20 mouse cellular contexts compared by ENCODE assay signal in the genomic region with DNA sequence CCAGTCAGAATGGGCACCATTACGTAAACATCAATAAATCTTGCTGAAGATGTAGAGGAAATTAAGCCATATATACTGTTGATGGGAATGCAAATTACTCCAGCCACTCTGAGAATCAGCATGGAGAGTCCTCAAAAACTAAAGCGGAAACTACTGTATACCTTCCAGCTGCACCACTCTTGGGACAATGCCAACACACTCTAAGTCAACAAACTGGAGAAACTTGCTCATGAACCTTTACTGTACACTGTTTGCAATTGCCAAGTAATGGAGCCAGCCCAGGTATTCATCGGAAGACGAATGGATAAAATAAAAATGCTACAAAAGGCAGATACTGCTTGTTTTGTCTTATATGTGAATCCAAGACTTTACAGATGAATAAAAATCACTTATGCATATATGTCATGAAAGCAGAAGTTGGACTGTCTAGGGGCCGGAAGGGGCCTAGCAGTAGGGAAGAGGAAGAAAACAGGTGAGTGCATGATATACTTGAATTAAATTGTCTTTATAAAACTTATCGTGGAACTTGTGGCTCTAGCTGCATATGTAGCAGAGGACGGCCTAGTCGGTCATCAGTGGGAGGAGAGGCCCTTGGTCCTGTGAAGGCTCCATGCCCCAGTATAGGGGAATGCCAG. TPM values are rescaled to one million over a fixed set of nuclear protein-coding genes. Genes with fewer than 3 reads are reported as not detected.
DNase-seq lines count a peak whose midpoint lies in the region; ATAC-seq lines count a peak whose summit lies in the region.
"Had no signal": no experiment of that assay in that cellular context is flagged by ENCODE, and none has a peak within 500 bp of the region (broad histone marks: within the 10 kb centered on the region; RNA-seq: fewer than 3 reads in every experiment).

No protein-coding gene starts in this region.

- no peaks in the 10 kb centered on the region for H3K27me3 ChIP-seq in liver, embryonic 15.5 days
- H3K27me3 ChIP-seq in liver, embryonic 12.5 days (replicated peaks) = no peaks in the 10 kb centered on the region
- no peaks in the 10 kb centered on the region for H3K27me3 ChIP-seq in lung, embryonic 16.5 days (ENCODE audit: control insufficient read depth, insufficient read depth, low read depth, low read length)
- H3K27me3 ChIP-seq in splenic B cell, adult 2 months (ENCODE audit: control insufficient read depth, insufficient read depth, low read length, poor library complexity, severe bottlenecking) = no peaks in the 10 kb centered on the region
- H3K27me3 ChIP-seq: forebrain, embryonic 13.5 days; heart, embryonic 13.5 days had no signal

- no peak overlapping the region for H3K4me3 ChIP-seq in liver, embryonic 15.5 days (replicated peaks)
- no peak overlapping the region for H3K4me3 ChIP-seq in liver, embryonic 12.5 days
- no peak overlapping the region for H3K4me3 ChIP-seq in lung, embryonic 16.5 days (ENCODE audit: low read length)
- H3K4me3 ChIP-seq: forebrain, embryonic 13.5 days; heart, embryonic 13.5 days had no signal

- DNase-seq in splenic B cell, adult 2 months (ENCODE audit: low read depth, low spot score) = peak; percentile 57
- no peak for DNase-seq in adrenal gland, postnatal 14 days
- DNase-seq in embryo, embryonic 10 days (ENCODE audit: low spot score) = no peak
- no peak for DNase-seq in heart, adult 8-10 months (ENCODE audit: low spot score)
- DNase-seq: cerebellum, adult 9-11 months; heart, postnatal 36 days; kidney, adult 8-10 months; right cerebral cortex, postnatal 14 days; thymus, adult 2 months had no signal

- no peak overlapping the region for H3K9ac ChIP-seq in liver, embryonic 15.5 days
- H3K9ac ChIP-seq in liver, embryonic 12.5 days = no peak overlapping the region
- H3K9ac ChIP-seq in lung, embryonic 16.5 days (ENCODE audit: low read length) = no peak overlapping the region
- H3K9ac ChIP-seq: forebrain, embryonic 13.5 days; heart, embryonic 13.5 days had no signal

- WGBS in liver, embryonic 15.5 days (ENCODE audit: insufficient replicate concordance) = 61% methylated on average over 8 of the region's 8 CpGs
- WGBS in liver, embryonic 12.5 days (ENCODE audit: insufficient replicate concordance) = 68% methylated on average over 8 of the region's 8 CpGs
- 64% methylated on average over 8 of the region's 8 CpGs for WGBS in lung, embryonic 16.5 days

- H3K27ac ChIP-seq in liver, embryonic 15.5 days (replicated peaks) = no peak overlapping the region
- H3K27ac ChIP-seq in liver, embryonic 12.5 days = no peak overlapping the region
- no peak overlapping the region; the same call in 1 of the 2 replicates for H3K27ac ChIP-seq in lung, embryonic 16.5 days (ENCODE audit: low read length)
- H3K27ac ChIP-seq: forebrain, embryonic 13.5 days; heart, embryonic 13.5 days had no signal

- H3K4me2 ChIP-seq in liver, embryonic 15.5 days = no peak overlapping the region
- no peak overlapping the region for H3K4me2 ChIP-seq in liver, embryonic 12.5 days
- H3K4me2 ChIP-seq in lung, embryonic 16.5 days (ENCODE audit: low read depth, low read length) = no peak overlapping the region
- H3K4me2 ChIP-seq: forebrain, embryonic 13.5 days; heart, embryonic 13.5 days; liver, embryonic 11.5 days had no signal

- no peaks in the 10 kb centered on the region for H3K36me3 ChIP-seq in liver, embryonic 15.5 days (replicated peaks)
- no peaks in the 10 kb centered on the region for H3K36me3 ChIP-seq in liver, embryonic 12.5 days
- no peaks in the 10 kb centered on the region for H3K36me3 ChIP-seq in lung, embryonic 16.5 days (ENCODE audit: control insufficient read depth, insufficient read depth, low read length)
- no peaks in the 10 kb centered on the region for H3K36me3 ChIP-seq in splenic B cell, adult 2 months (ENCODE audit: control insufficient read depth, insufficient read depth, low read length, poor library complexity, severe bottlenecking)
- H3K36me3 ChIP-seq: heart, embryonic 13.5 days had no signal

- no peaks in the 10 kb centered on the region for H3K9me3 ChIP-seq in liver, embryonic 15.5 days (replicated peaks)
- no peaks in the 10 kb centered on the region for H3K9me3 ChIP-seq in liver, embryonic 12.5 days (replicated peaks)
- no peaks in the 10 kb centered on the region for H3K9me3 ChIP-seq in lung, embryonic 16.5 days (ENCODE audit: control insufficient read depth, low read length)
- H3K9me3 ChIP-seq: forebrain, embryonic 13.5 days; heart, embryonic 13.5 days had no signal

- no peaks in the 10 kb centered on the region for H3K4me1 ChIP-seq in liver, embryonic 15.5 days (replicated peaks)
- no peaks in the 10 kb centered on the region for H3K4me1 ChIP-seq in liver, embryonic 12.5 days
- H3K4me1 ChIP-seq in lung, embryonic 16.5 days (replicated peaks; ENCODE audit: control insufficient read depth, insufficient read depth, low read length) = peaks cover 5% of the 10 kb centered on the region; the same call in 1 of the 2 replicates
- H3K4me1 ChIP-seq: forebrain, embryonic 13.5 days had no signal

- 0 out of 2 replicates have a peak, but pooled peaks have one; percentile 18 for ATAC-seq in liver, embryonic 15.5 days (ENCODE audit: insufficient read depth)
- no peak for ATAC-seq in liver, embryonic 12.5 days
- peak; percentile 42; the same call in 1 of the 2 replicates for ATAC-seq in granulocyte monocyte progenitor cell, adult 5-6 weeks (replicated peaks; ENCODE audit: poor library complexity, severe bottlenecking)
- peak; percentile 81 for ATAC-seq in lung, embryonic 16.5 days (ENCODE audit: low read depth)
- ATAC-seq: forebrain, embryonic 13.5 days; hindbrain, embryonic 16.5 days had no signal

RNA-seq across cellular contexts. Expression of gene Slc16a12, which starts 50.6 kb away (rescaled TPM):
- 12.2 and 14.3 TPM in 2 replicates for polyA plus RNA-seq in liver, embryonic 15.5 days (2015; fragmentation: Nextera tagmentation; extraction: Ambion mirVana)
- 10.9 and 11.7 TPM in 2 replicates for polyA plus RNA-seq in liver, embryonic 12.5 days (2016; fragmentation: Nextera tagmentation; extraction: Ambion mirVana)
- not detected in 2 replicates for total RNA-seq in granulocyte monocyte progenitor cell, adult 5-6 weeks (2014; fragmentation: Nextera tagmentation)
- 0.10 and 0.17 TPM in 2 replicates for total RNA-seq in granulocyte monocyte progenitor cell, adult 5-6 weeks (2017)
- 15.7 and 16.0 TPM in 2 replicates for polyA plus RNA-seq in lung, embryonic 16.5 days (2015; fragmentation: Nextera tagmentation; extraction: Ambion mirVana)
- total RNA-seq in adrenal gland, postnatal 14 days (2021) = 0.79 and 7.7 TPM in 2 replicates
- 1 to 10 TPM; 1.2 to 3.3 (median 2.1) TPM for total RNA-seq in heart, adult 8-10 months (2022)
- total RNA-seq: megakaryocyte-erythroid progenitor cell, adult 5-6 weeks had no signal

RNA-seq across cellular contexts. Expression of gene Ifit1, which starts 55.8 kb away (rescaled TPM):
- 0.99 and 1.5 TPM in 2 replicates for polyA plus RNA-seq in liver, embryonic 15.5 days (2015; fragmentation: Nextera tagmentation; extraction: Ambion mirVana)
- 0.26 and 0.51 TPM in 2 replicates for polyA plus RNA-seq in liver, embryonic 12.5 days (2016; fragmentation: Nextera tagmentation; extraction: Ambion mirVana)
- total RNA-seq in granulocyte monocyte progenitor cell, adult 5-6 weeks (2014; fragmentation: Nextera tagmentation) = 0.15 TPM in 1 of 2 replicates, not detected in the other
- 0.05 and 0.73 TPM in 2 replicates for total RNA-seq in granulocyte monocyte progenitor cell, adult 5-6 weeks (2017)
- 0.46 and 0.75 TPM in 2 replicates for polyA plus RNA-seq in lung, embryonic 16.5 days (2015; fragmentation: Nextera tagmentation; extraction: Ambion mirVana)
- total RNA-seq in adrenal gland, postnatal 14 days (2021) = 2.0 and 3.6 TPM in 2 replicates
- 1 to 10 TPM in 2 of 4 experiments, under 1 TPM in 2; 0.90 to 1.3 (median 1.0) TPM for total RNA-seq in heart, adult 8-10 months (2022)

RNA-seq across cellular contexts. Expression of gene Ifit1bl2, which starts 55.9 kb away (rescaled TPM):
- 0.07 and 0.21 TPM in 2 replicates for polyA plus RNA-seq in liver, embryonic 15.5 days (2015; fragmentation: Nextera tagmentation; extraction: Ambion mirVana)
- not detected in 2 replicates for polyA plus RNA-seq in liver, embryonic 12.5 days (2016; fragmentation: Nextera tagmentation; extraction: Ambion mirVana)
- total RNA-seq in granulocyte monocyte progenitor cell, adult 5-6 weeks (2014; fragmentation: Nextera tagmentation) = not detected in 2 replicates
- 0.04 and 1.3 TPM in 2 replicates for total RNA-seq in granulocyte monocyte progenitor cell, adult 5-6 weeks (2017)
- 0.10 and 0.11 TPM in 2 replicates for polyA plus RNA-seq in lung, embryonic 16.5 days (2015; fragmentation: Nextera tagmentation; extraction: Ambion mirVana)
- total RNA-seq in adrenal gland, postnatal 14 days (2021) = 0.11 and 0.15 TPM in 2 replicates
- 1 to 10 TPM; 1.2 to 2.1 (median 1.8) TPM for total RNA-seq in heart, adult 8-10 months (2022)
- total RNA-seq: megakaryocyte-erythroid progenitor cell, adult 5-6 weeks had no signal
- polyA plus RNA-seq: C2C12; liver, embryonic 11.5 days; neural tube, embryonic 11.5 days had no signal
